ENCODE assay signal across 13 mouse cellular contexts in genomic region chr11:118609236-118610000, GRCm38 (mm10).
DNase-seq lines count a peak whose midpoint lies in the region; ATAC-seq and TF ChIP-seq lines count a peak whose summit lies in the region.
"Had no signal": no experiment of that assay in that cellular context is flagged by ENCODE, and none has a peak within 500 bp of the region (broad histone marks: within the 10 kb centered on the region; RNA-seq: fewer than 3 reads in every experiment).

No protein-coding gene starts in this region.

- H3K9me3 ChIP-seq in midbrain, embryonic 13.5 days: no peaks in the 10 kb centered on the region
- H3K9me3 ChIP-seq in midbrain, embryonic 10.5 days (replicated peaks): 0 out of 2 replicates have a peak, but pooled peaks cover 5% of the 10 kb centered on the region
- no peaks in the 10 kb centered on the region for H3K9me3 ChIP-seq in forebrain, postnatal 0 days (ENCODE audit: low read length)
- H3K9me3 ChIP-seq in neural tube, embryonic 13.5 days: no peaks in the 10 kb centered on the region
- H3K9me3 ChIP-seq: limb, embryonic 13.5 days had no signal

- intact Hi-C loops in heart, postnatal 10 days (cut with DNase I): no loop called here

- WGBS in midbrain, embryonic 13.5 days: 16% methylated on average over 17 of the region's 17 CpGs
- 15% methylated on average over 17 of the region's 17 CpGs for WGBS in midbrain, embryonic 10.5 days
- WGBS in forebrain, postnatal 0 days: 11% methylated on average over 17 of the region's 17 CpGs
- WGBS in neural tube, embryonic 13.5 days: 16% methylated on average over 17 of the region's 17 CpGs

- no peak overlapping the region for H3K4me3 ChIP-seq in midbrain, embryonic 13.5 days (replicated peaks)
- H3K4me3 ChIP-seq in midbrain, embryonic 10.5 days: no peak overlapping the region
- H3K4me3 ChIP-seq in forebrain, postnatal 0 days (ENCODE audit: low read depth, low read length): no peak overlapping the region
- H3K4me3 ChIP-seq in neural tube, embryonic 13.5 days: no peak overlapping the region

- ATAC-seq in midbrain, embryonic 13.5 days: 0 out of 2 replicates have a peak, but pooled peaks have one; percentile 15
- no peak for ATAC-seq in forebrain, postnatal 0 days
- no peak for ATAC-seq in neural tube, embryonic 13.5 days (ENCODE audit: low read depth)
- ATAC-seq: intestine, embryonic 16.5 days had no signal

- peaks cover 17% of the 10 kb centered on the region for H3K4me1 ChIP-seq in midbrain, embryonic 13.5 days (replicated peaks)
- H3K4me1 ChIP-seq in midbrain, embryonic 10.5 days: peaks cover 15% of the 10 kb centered on the region
- H3K4me1 ChIP-seq in forebrain, postnatal 0 days (ENCODE audit: insufficient read depth): no peaks in the 10 kb centered on the region
- peaks cover 30% of the 10 kb centered on the region for H3K4me1 ChIP-seq in neural tube, embryonic 13.5 days (replicated peaks)

- no peak overlapping the region for H3K9ac ChIP-seq in midbrain, embryonic 13.5 days (replicated peaks)
- no peak overlapping the region for H3K9ac ChIP-seq in forebrain, postnatal 0 days
- no peak overlapping the region for H3K9ac ChIP-seq in neural tube, embryonic 13.5 days
- H3K9ac ChIP-seq: limb, embryonic 13.5 days had no signal

- H3K27me3 ChIP-seq in midbrain, embryonic 13.5 days: peaks cover 14% of the 10 kb centered on the region
- peaks cover 27% of the 10 kb centered on the region for H3K27me3 ChIP-seq in midbrain, embryonic 10.5 days (ENCODE audit: low read depth, poor library complexity, severe bottlenecking)
- H3K27me3 ChIP-seq in forebrain, postnatal 0 days (ENCODE audit: insufficient read depth, low read length): no peaks in the 10 kb centered on the region
- H3K27me3 ChIP-seq in neural tube, embryonic 13.5 days: no peaks in the 10 kb centered on the region; the same call in 1 of the 2 replicates

- DNase-seq in midbrain, embryonic 10.5 days (ENCODE audit: low spot score): no peak
- peak; percentile 52 for DNase-seq in ZHBTc4 (ENCODE audit: low read depth, low spot score)
- no peak for DNase-seq in forebrain, postnatal 0 days
- DNase-seq in heart, postnatal 10 days: no peak
- DNase-seq in adrenal gland, postnatal 10 days: no peak
- no peak for DNase-seq in adrenal gland, postnatal 4 days (ENCODE audit: low spot score in 2 of 2)
- DNase-seq: cerebellum, adult 11 months; gastrocnemius, postnatal 14 days; kidney, postnatal 4 days had no signal

- H3K27ac ChIP-seq in midbrain, embryonic 13.5 days: peak overlapping the region; percentile 39; the same call in 1 of the 2 replicates
- no peak overlapping the region for H3K27ac ChIP-seq in midbrain, embryonic 10.5 days (replicated peaks)
- H3K27ac ChIP-seq in forebrain, postnatal 0 days (ENCODE audit: low read depth, low read length): no peak overlapping the region
- H3K27ac ChIP-seq in neural tube, embryonic 13.5 days (replicated peaks): 0 out of 2 replicates have a peak overlapping the region, but pooled peaks have one; percentile 13
- H3K27ac ChIP-seq: limb, embryonic 13.5 days had no signal

- no peak for TF ChIP-seq CTCF in forebrain, postnatal 0 days (IDR thresholded peaks at IDR 0.05; ENCODE audit: low read depth)

- H3K4me2 ChIP-seq in midbrain, embryonic 13.5 days (replicated peaks): peak overlapping the region; percentile 38
- peak overlapping the region; percentile 37 for H3K4me2 ChIP-seq in forebrain, postnatal 0 days (ENCODE audit: low read depth)
- no peak overlapping the region for H3K4me2 ChIP-seq in neural tube, embryonic 13.5 days

- H3K36me3 ChIP-seq in midbrain, embryonic 13.5 days: no peaks in the 10 kb centered on the region
- no peaks in the 10 kb centered on the region for H3K36me3 ChIP-seq in midbrain, embryonic 10.5 days
- no peaks in the 10 kb centered on the region for H3K36me3 ChIP-seq in forebrain, postnatal 0 days (ENCODE audit: insufficient read depth)
- H3K36me3 ChIP-seq in neural tube, embryonic 13.5 days: no peaks in the 10 kb centered on the region
- H3K36me3 ChIP-seq: limb, embryonic 13.5 days had no signal

Comparison
In these comparisons a context has a peak if more than half of its experiments do, and no peak if none do; other contexts are left out.
1. H3K27ac ChIP-seq: peak in midbrain, embryonic 13.5 days (single experiment) and neural tube, embryonic 13.5 days (single experiment); none in midbrain, embryonic 10.5 days (single experiment) and forebrain, postnatal 0 days (single experiment).